Mouse (Mus musculus): ENCODE results near the gene Srprb. TPM values are rescaled to one million over a fixed set of nuclear protein-coding genes. Genes with fewer than 3 reads are reported as not detected.

Gene Srprb
- 10 to 100 TPM; 19.5 to 22.9 (median 22.1) TPM for total RNA-seq (2022)

DNA sequence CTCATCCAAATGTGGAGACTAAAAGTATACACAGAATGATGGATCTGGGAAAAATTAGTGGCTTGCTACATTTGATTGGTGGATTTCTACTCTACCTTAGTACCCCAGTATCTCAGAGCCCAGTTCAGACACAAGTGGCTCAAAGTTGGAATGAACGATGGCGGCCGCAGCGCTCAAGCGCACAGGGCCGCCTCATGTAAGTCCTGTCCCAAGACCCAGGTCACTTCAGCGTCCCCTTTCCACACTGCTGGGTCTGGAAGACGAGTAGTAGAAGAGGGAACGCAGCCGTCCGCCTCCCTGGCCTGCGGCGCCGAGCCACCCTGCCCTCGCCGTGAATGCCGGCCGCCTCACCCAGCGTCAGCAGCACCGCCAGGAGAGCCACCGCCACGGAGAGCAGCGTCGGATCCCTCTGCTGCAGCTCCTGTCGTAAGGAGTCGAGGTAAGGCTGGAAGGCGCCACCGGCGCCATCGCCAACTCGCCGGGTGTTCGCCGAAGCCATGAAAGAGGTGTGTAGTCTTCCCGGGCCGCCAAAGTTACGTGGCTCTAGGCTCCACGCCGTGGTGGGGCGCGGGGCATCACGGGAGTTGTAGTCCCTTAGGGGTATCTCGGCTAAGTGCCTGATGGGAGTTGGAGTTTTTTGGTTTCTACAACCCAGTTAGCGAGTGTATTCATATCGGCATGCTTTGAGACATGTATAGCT lies at the start of gene Srprb:
Gene Srprb, minus strand, starts transcription at position 577 of the 700 bp plus-strand sequence.
- DNase-seq (ENCODE audit: low spot score in 2 of 2) = peak; percentile 88 to 90

GRCm38 (mm10) chr9:103248618-103249017 lies 46.7 kb upstream of the Srprb start:
- no peak for DNase-seq (ENCODE audit: low spot score in 2 of 2)

- no peak for DNase-seq (ENCODE audit: low spot score in 2 of 2)
Observed at GRCm38 (mm10) chr9:103246526-103247168, 44.7 kb upstream of the Srprb start.

DNA sequence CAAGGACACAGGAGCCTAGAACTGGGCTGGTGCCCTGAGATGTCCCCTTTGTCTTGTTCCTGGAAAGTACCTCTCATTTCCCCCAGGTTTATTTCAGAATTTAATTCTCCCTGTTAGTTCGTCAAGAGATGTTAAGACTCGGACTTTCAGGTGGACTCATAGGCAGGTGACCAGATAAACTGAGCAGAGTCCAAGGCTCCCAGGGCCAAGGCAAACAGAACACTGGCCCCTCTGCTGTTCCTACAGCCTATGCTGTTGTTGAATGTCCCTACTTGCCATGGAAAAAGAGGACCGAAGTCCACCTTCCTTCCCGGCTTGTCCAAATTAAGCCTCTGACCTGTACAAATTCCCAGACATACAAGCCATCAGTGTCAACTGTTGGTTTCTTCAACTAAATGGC lies 41.7 kb upstream of the Srprb start:
- DNase-seq (ENCODE audit: low spot score in 2 of 2) = no peak

- no peak for DNase-seq (ENCODE audit: low spot score in 2 of 2)
Observed at GRCm38 (mm10) chr9:103241206-103241605, 39.3 kb upstream of the Srprb start.

GRCm38 (mm10) chr9:103239471-103239870 lies 37.5 kb upstream of the Srprb start:
- DNase-seq (ENCODE audit: low spot score in 2 of 2) = no peak

- peak in 1 of 2 experiments; percentile 23 for DNase-seq (ENCODE audit: low spot score in 2 of 2)
Observed at GRCm38 (mm10) chr9:103234565-103235165, 32.7 kb upstream of the Srprb start.

DNA sequence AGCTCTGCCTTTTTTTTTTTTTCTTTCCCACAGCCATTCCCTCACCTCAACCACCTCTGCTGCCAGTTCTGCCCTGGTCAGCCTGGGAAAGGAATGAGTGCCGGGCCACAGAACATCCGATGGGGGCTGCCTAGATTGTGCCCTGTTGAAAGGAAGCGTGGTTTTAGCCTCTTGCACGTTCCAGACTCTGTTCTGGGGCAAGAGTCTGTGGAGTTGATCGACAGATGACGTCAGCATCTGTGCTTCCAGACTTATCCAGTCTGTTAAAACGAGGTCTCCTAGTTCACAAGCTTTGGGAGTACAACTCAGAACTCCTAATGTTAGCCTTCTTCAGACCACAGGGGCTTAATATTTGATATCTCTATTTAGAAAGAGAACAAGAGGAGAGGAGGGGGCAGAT lies 32.1 kb upstream of the Srprb start:
- no peak for DNase-seq (ENCODE audit: low spot score in 2 of 2)

GRCm38 (mm10) chr9:103233006-103233395 lies 31.1 kb upstream of the Srprb start:
- DNase-seq (ENCODE audit: low spot score in 2 of 2) = no peak

DNA sequence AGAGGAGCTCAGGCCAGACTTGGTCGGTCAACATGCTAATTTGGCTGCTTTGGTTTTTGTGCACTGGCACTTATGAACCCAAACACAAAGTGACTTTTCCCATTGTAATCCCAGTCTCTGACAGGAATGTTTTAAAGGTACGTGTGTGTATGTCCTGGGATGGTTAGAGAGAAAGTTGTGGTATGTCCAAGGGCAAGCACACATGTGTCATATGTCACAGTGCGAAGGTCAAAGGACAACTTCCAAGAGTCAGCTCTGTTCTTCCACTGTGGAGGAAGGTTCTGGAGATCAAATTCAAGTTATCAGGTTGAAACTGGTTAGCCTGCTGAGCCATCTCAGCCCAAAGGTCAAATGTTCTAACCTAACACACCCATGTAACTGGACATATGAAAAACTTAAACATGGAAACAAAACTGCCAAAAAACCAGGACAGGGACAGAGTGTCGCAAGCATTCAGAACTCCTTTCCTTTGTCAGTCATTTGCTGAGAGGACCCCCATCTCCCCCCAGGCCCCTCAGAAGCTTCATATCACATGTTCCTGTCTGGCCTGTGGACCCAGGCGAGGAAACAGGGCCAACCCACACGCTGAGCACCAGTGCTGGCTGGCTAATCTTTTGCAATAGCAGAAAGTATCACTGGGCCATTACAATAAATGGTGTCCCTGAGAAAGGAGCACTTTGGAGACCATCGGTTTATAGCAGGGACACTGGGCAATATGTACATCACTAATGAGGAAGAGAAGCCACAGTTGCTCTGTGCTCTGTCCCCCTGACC lies 30.5 kb upstream of the Srprb start:
- DNase-seq (ENCODE audit: low spot score in 2 of 2) = no peak

DNA sequence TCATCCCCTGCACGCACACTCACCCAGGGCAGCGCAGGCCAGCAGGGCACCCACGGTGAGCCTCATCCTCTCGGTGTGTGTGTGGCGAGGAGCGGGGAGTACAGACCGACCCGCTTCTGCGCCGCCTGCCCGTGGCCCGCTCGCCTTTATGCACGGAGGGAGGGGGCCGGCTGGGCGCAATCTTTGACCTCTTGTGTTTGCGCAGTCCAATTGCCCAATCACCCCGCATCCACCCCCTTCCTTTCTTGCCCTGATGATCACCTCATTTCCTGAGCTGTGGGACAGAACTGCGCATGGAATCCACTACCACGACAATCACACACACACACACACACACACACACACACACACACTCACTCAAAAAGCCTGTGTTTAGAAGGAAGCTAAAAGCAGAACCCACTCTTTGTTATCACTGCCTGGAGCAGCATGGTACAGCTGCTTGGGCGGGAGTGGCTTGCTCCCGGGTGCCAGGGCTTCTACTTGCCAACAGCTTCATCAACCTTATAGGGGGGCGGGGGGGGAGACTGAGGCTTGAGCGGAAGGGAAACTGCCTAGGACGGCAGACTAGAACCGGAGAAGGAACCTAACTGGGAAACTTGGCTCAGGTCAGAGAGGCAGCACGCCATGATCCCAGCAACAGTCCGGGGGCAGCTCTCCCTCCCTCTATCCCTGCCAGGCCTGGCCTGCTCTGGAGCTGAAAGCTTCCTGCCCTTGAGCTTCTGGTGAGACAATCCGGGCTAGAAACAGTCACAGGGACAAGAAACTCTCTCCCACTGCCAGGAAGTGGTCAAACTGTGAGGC lies 28.4 kb upstream of the Srprb start, which contains the start of the genes Gm20425 and Trf:
Gene Gm20425, minus strand, starts transcription at position 157 of the 801 bp plus-strand sequence.
Gene Trf, minus strand, starts transcription at position 294 of the 801 bp plus-strand sequence.
- peak; percentile 73 to 83 for DNase-seq (ENCODE audit: low spot score in 2 of 2)

DNA sequence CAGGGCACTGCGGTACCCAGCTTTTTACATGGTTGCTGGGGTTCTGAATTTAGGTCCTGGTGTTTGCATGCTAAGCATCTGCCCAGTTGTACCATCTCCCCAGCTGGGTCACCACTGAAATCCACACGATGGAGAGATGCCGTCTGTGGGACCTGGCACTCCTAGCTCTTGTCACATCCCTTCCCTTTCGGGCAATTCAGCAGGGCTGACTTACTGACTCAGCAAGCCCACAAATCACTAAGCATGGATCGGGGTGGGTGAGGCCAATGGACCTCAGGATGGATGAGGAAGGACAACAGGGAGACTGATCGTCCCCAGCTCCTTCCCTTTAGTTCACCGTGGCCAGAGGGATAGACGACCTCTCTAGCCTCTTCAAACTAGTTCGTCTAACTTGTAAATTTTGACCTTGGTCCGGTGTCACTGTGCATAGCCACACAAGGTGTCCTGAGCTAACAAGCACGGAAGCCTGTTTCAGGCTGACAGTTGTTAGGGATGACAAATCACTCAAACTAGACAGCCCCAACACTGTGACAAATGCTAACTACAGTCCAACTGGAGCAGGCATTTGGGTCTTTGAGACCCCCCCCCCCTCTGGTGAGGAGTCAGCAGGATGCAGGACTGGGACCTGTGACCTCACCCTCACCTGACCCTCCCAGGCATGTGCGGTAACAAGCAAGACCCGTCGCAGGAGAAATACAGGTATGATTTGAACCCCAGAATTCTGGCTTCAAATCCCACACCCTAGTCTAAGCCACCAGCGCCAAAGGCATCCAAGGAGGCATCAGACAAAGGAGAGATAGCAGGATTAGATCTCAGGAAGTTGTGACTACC lies 27.3 kb upstream of the Srprb start:
- no peak for DNase-seq (ENCODE audit: low spot score in 2 of 2)

DNA sequence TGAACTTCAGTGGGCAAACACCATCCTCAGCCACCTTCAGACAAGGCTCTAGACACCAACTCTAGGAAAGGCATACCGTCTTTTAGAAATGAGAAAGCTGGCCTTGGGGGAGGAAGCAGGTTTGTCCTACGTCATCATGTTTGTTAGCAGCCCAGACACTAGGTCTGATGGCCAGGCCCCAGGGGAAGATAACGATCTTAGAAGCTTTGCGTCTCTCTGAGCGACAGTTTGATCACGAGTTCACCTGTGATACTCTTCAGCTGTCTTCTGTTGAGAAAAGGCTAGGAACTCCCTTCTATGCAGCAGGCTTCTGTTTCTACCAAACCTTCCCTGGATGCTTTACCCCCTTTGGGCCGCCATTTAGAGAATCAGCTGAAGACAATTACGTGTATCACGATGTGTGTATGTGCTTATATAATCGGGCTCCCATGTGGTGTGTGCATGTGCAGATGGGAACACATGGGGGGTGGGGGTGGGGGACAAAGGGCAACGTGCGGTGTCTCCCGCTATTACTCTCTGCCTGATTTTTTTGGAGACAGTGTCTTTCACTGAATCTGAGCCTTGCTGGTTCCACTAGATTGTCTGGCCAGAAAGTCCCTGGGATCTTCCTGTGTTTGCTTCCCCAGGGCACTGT lies 26.6 kb upstream of the Srprb start:
- DNase-seq (ENCODE audit: low spot score in 2 of 2) = no peak

DNA sequence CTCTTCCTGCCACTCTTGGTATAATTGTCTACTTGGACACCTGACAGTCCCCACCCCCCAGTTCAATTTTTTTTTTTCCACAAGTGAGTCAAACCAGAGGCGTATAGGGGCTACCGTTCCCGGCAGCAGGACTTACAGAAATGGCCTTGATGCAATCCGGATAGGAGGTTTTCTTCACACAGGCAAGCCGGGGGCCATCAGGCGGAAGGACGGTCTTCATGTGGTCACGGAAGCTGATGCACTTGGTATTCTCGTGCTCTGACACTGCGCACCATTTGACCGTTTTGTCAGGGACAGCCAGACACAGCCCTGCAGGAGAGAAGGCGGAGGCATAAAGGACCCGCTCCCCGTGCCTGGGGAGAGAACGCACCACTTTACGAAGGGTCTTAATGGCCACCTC lies 25.8 kb upstream of the Srprb start:
- no peak for DNase-seq (ENCODE audit: low spot score in 2 of 2)

DNA sequence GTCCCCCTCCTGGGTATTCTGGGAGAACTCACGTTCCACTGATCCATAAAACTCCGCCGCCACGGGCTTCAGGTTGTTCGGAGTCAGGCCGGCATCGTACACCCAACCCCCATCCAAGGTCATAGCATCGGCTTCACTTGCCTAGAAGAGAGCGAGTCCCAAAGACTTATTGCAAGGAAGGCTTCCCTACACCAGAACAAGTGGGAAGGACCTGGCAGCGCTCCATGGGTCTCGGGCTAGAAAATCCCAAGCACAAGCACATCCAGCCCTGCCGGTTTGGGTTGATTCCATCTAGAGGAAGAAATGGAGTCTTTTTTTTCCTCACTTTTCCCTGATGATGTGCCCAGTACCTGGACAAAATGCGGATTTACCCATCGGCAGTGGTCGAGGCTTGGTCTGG lies 24.9 kb upstream of the Srprb start:
- no peak for DNase-seq (ENCODE audit: low spot score in 2 of 2)

DNA sequence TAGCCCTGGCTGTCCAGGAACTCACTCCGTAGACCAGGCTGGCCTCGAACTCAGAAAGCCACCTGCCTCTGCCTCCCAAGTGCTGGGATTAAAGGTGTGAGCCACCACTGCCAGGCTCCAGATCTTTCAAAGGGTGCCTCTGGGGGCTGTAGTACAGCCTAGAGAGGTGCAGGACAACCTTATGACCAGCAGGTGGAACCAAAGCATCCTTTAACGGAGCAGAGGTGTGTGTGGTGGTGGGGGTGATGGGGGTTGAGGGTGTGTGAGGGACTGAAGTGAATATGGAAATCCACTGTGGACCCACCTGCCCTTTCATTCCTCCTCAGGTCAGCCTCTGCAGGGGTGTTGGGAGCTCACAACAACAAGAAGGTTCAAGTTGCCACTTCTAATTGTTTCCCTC lies 23.5 kb upstream of the Srprb start:
- no peak for DNase-seq (ENCODE audit: low spot score in 2 of 2)

DNA sequence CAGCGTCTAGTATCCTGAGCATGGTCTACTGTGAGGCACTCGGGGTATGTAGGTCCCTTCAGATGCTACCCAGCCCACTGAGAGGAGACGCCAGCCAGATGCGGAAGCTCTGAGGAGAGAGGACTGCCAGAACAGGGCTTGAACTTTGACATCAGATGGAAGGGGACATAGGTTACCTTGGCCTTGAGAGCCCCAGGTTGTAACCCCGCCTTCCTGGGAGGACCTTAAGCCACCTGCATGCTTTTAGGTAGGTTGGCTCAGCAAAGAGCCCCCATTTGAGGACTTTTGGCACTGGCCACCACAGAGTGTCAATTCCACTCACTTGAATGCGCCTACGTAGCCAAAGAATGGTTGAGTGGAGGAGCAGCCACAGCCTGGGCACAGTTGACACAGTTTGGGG lies 22.8 kb upstream of the Srprb start:
- DNase-seq (ENCODE audit: low spot score in 2 of 2) = no peak

GRCm38 (mm10) chr9:103214281-103214680 lies 12.3 kb upstream of the Srprb start:
- DNase-seq (ENCODE audit: low spot score in 2 of 2) = no peak

GRCm38 (mm10) chr9:103213631-103214030 lies 11.7 kb upstream of the Srprb start:
- no peak for DNase-seq (ENCODE audit: low spot score in 2 of 2)
